Mouse (Mus musculus): Measurements from ENCODE around the gene Plcb2. TPM values are rescaled to one million over a fixed set of nuclear protein-coding genes. Genes with fewer than 3 reads are reported as not detected.

Gene Plcb2
- total and polyA plus RNA-seq, 3 experiments: 6.4 to 21.2 TPM; not detected in 1

- no peak for TF ChIP-seq UBTF (IDR thresholded peaks at IDR 0.05; ENCODE audit: borderline replicate concordance, insufficient read depth, low read depth, low read length)
- TF ChIP-seq KAT2A (conservative IDR thresholded peaks at IDR 0.05; ENCODE audit: low read depth, low read length): no peak
- TF ChIP-seq MYB (IDR thresholded peaks at IDR 0.05; ENCODE audit: low read depth, low read length): peak; percentile 89
- TF ChIP-seq GABPA (IDR thresholded peaks at IDR 0.05; ENCODE audit: low read depth, low read length): peak; percentile 98
- TF ChIP-seq EP300 (IDR thresholded peaks at IDR 0.05; ENCODE audit: low read depth in 1 of 2, low read length in 2 of 2): peak; percentile 88 to 89
Observed at GRCm38 (mm10) chr2:118659077-118659476, 69.2 kb downstream of the Plcb2 start (continued).

- no peak for TF ChIP-seq TAL1 (IDR thresholded peaks at IDR 0.05; ENCODE audit: low read length)
- TF ChIP-seq POLR2AphosphoS5 (IDR thresholded peaks at IDR 0.05; ENCODE audit: borderline replicate concordance, low read depth, low read length): no peak
- no peak for TF ChIP-seq UBTF (IDR thresholded peaks at IDR 0.05; ENCODE audit: borderline replicate concordance, insufficient read depth, low read depth, low read length)
- TF ChIP-seq NRF1 (IDR thresholded peaks at IDR 0.05; ENCODE audit: insufficient read depth, low read depth, low read length, poor library complexity, severe bottlenecking): no peak
- TF ChIP-seq MYC (IDR thresholded peaks at IDR 0.05; ENCODE audit: low read depth, low read length): peak; percentile 89
- TF ChIP-seq POLR2A (IDR thresholded peaks at IDR 0.05; ENCODE audit: control insufficient read depth in 1 of 2, insufficient read depth in 1 of 2, low read depth in 1 of 2, low read length in 2 of 2, poor library complexity in 1 of 2): peak in 1 of 2 experiments; percentile 81; a peak in 3 of 4 replicates
- peak; percentile 70 for TF ChIP-seq TBP (IDR thresholded peaks at IDR 0.05; ENCODE audit: low read depth, low read length)
- TF ChIP-seq GATA1 (IDR thresholded peaks at IDR 0.05; ENCODE audit: low read depth, low read length): no peak
- TF ChIP-seq ETS1 (IDR thresholded peaks at IDR 0.05; ENCODE audit: low read depth, low read length): 0 out of 2 replicates have a peak, but pooled peaks have one; percentile 52
- TF ChIP-seq USF2 (IDR thresholded peaks at IDR 0.05; ENCODE audit: borderline replicate concordance in 1 of 2, insufficient read depth in 1 of 2, low read depth in 1 of 2, low read length in 2 of 2): no peak
- TF ChIP-seq TCF12 (IDR thresholded peaks at IDR 0.05; ENCODE audit: low read depth, low read length): peak; percentile 43
- TF ChIP-seq ELF1 (IDR thresholded peaks at IDR 0.05; ENCODE audit: low read depth, low read length): no peak
- no peak for TF ChIP-seq GABPA (IDR thresholded peaks at IDR 0.05; ENCODE audit: low read depth, low read length)
- TF ChIP-seq NELFE (IDR thresholded peaks at IDR 0.05; ENCODE audit: low read depth, low read length): peak; percentile 58
- TF ChIP-seq HCFC1 (IDR thresholded peaks at IDR 0.05; ENCODE audit: low read depth, low read length): no peak
- TF ChIP-seq SMC3 (IDR thresholded peaks at IDR 0.05; ENCODE audit: low read depth, low read length): no peak
- TF ChIP-seq EP300 (IDR thresholded peaks at IDR 0.05; ENCODE audit: low read depth in 1 of 2, low read length in 2 of 2): 0 out of 4 replicates have a peak, but pooled peaks of 1 of the 2 experiments have one; percentile 21
- TF ChIP-seq ZNF384 (IDR thresholded peaks at IDR 0.05; ENCODE audit: low read depth, low read length): no peak
- peak; percentile 87 for TF ChIP-seq USF1 (IDR thresholded peaks at IDR 0.05; ENCODE audit: low read depth, low read length)
- peak; percentile 94 for TF ChIP-seq MAX (IDR thresholded peaks at IDR 0.05; ENCODE audit: low read length)
- TF ChIP-seq MXI1 (IDR thresholded peaks at IDR 0.05; ENCODE audit: low read depth, low read length): peak; percentile 76
- peak; percentile 83 for TF ChIP-seq POLR2AphosphoS2 (IDR thresholded peaks at IDR 0.05; ENCODE audit: low read length)
- peaks cover 19 to 42% of the 10 kb centered on the region in 2 experiments for H3K4me1 ChIP-seq (ENCODE audit: control insufficient read depth in 1 of 2, insufficient read depth in 2 of 2, low read length in 2 of 2)
- no peaks in the 10 kb centered on the region for H3K9me3 ChIP-seq (replicated peaks; ENCODE audit: insufficient read depth, low read length)
- DNase-seq (ENCODE audit: low read depth, low spot score): peak; percentile 93
- H3K4me3 ChIP-seq (ENCODE audit: control insufficient read depth in 1 of 2, insufficient read depth in 1 of 2, low read depth in 2 of 2, low read length in 2 of 2): peak overlapping the region; percentile 21 to 42
- H3K27me3 ChIP-seq (ENCODE audit: control insufficient read depth in 1 of 2, insufficient read depth in 2 of 2, low read length in 2 of 2): no peaks in the 10 kb centered on the region
- H3K79me2 ChIP-seq (ENCODE audit: control insufficient read depth, insufficient read depth, low read length, poor library complexity): peaks cover 2% of the 10 kb centered on the region
- peak overlapping the region; percentile 99 for H3K27ac ChIP-seq (ENCODE audit: control insufficient read depth, low read depth, low read length)
- H3K9ac ChIP-seq (ENCODE audit: control insufficient read depth, low read depth, low read length, poor library complexity, severe bottlenecking): peak overlapping the region; percentile 68
- H3K36me3 ChIP-seq (ENCODE audit: control insufficient read depth in 1 of 2, insufficient read depth in 2 of 2, low read length in 2 of 2): peaks cover 0 to 31% of the 10 kb centered on the region in 2 experiments; a peak in 2 of 4 replicates
Observed at GRCm38 (mm10) chr2:118658457-118658856, 69.8 kb downstream of the Plcb2 start.

Other genes starting within 250 kb of the Plcb2 start
- gene Srp14, start 248.7 kb downstream of the Plcb2 start, total RNA-seq (2012; rRNA removed): 231 and 235 TPM in 2 replicates
- 100 to 1,000 TPM in 1 of 2 experiments, not detected in 1; 272 TPM for gene Srp14, start 248.7 kb downstream of the Plcb2 start, polyA plus RNA-seq (2012; ENCODE audit: insufficient read depth in 1 of 2, insufficient read length in 2 of 2, low read depth in 1 of 2, low replicate concordance in 2 of 2, missing spikeins in 1 of 2)
- 0.39 TPM in 2 replicates for gene Bmf, start 178.8 kb downstream of the Plcb2 start, total RNA-seq (2012; rRNA removed)
- gene Bmf, start 178.8 kb downstream of the Plcb2 start, polyA plus RNA-seq (2012; ENCODE audit: insufficient read depth in 1 of 2, insufficient read length in 2 of 2, low read depth in 1 of 2, low replicate concordance in 2 of 2, missing spikeins in 1 of 2): under 1 TPM in 1 of 2 experiments, not detected in 1; 0.50 TPM
- gene Bub1b, start 130.2 kb downstream of the Plcb2 start, total RNA-seq (2012; rRNA removed): 87.5 and 118 TPM in 2 replicates
- 100 to 1,000 TPM in 1 of 2 experiments, not detected in 1; 120 TPM for gene Bub1b, start 130.2 kb downstream of the Plcb2 start, polyA plus RNA-seq (2012; ENCODE audit: insufficient read depth in 1 of 2, insufficient read length in 2 of 2, low read depth in 1 of 2, low replicate concordance in 2 of 2, missing spikeins in 1 of 2)
- gene Pak6, start 65.1 kb downstream of the Plcb2 start, total RNA-seq (2012; rRNA removed): 14.2 and 25.4 TPM in 2 replicates
- gene Pak6, start 65.1 kb downstream of the Plcb2 start, polyA plus RNA-seq (2012; ENCODE audit: insufficient read depth in 1 of 2, insufficient read length in 2 of 2, low read depth in 1 of 2, low replicate concordance in 2 of 2, missing spikeins in 1 of 2): 10 to 100 TPM in 1 of 2 experiments, not detected in 1; 25.9 TPM
- 0.08 and 0.10 TPM in 2 replicates for gene Ankrd63, start 24.5 kb downstream of the Plcb2 start, total RNA-seq (2012; rRNA removed)
- gene Ankrd63, start 24.5 kb downstream of the Plcb2 start, polyA plus RNA-seq (2012; ENCODE audit: insufficient read depth in 1 of 2, insufficient read length in 2 of 2, low read depth in 1 of 2, low replicate concordance in 2 of 2, missing spikeins in 1 of 2): under 1 TPM in 1 of 2 experiments, not detected in 1; 0.53 TPM
- gene Inafm2, start 17.3 kb upstream of the Plcb2 start, total RNA-seq (2012; rRNA removed): 6.7 and 8.6 TPM in 2 replicates
- 10 to 100 TPM in 1 of 2 experiments, not detected in 1; 14.5 TPM for gene Inafm2, start 17.3 kb upstream of the Plcb2 start, polyA plus RNA-seq (2012; ENCODE audit: insufficient read depth in 1 of 2, insufficient read length in 2 of 2, low read depth in 1 of 2, low replicate concordance in 2 of 2, missing spikeins in 1 of 2)
- 1.3 and 1.7 TPM in 2 replicates for gene Ccdc9b, start 34.2 kb upstream of the Plcb2 start, total RNA-seq (2012; rRNA removed)
- gene Ccdc9b, start 34.2 kb upstream of the Plcb2 start, polyA plus RNA-seq (2012; ENCODE audit: insufficient read depth in 1 of 2, insufficient read length in 2 of 2, low read depth in 1 of 2, low replicate concordance in 2 of 2, missing spikeins in 1 of 2): 1 to 10 TPM in 1 of 2 experiments, not detected in 1; 2.4 TPM
- not detected in 2 replicates for gene Phgr1, start 44.3 kb upstream of the Plcb2 start, total RNA-seq (2012; rRNA removed)
- gene Phgr1, start 44.3 kb upstream of the Plcb2 start, polyA plus RNA-seq (2012; ENCODE audit: insufficient read depth in 1 of 2, insufficient read length in 2 of 2, low read depth in 1 of 2, low replicate concordance in 2 of 2, missing spikeins in 1 of 2): not detected
- 0.15 and 0.29 TPM in 2 replicates for gene Disp2, start 51.3 kb upstream of the Plcb2 start, total RNA-seq (2012; rRNA removed)
- gene Disp2, start 51.3 kb upstream of the Plcb2 start, polyA plus RNA-seq (2012; ENCODE audit: insufficient read depth in 1 of 2, insufficient read length in 2 of 2, low read depth in 1 of 2, low replicate concordance in 2 of 2, missing spikeins in 1 of 2): under 1 TPM in 1 of 2 experiments, not detected in 1; 0.43 TPM
- 80.6 and 83.6 TPM in 2 replicates for gene Knstrn, start 85.6 kb upstream of the Plcb2 start, total RNA-seq (2012; rRNA removed)
- 100 to 1,000 TPM; 132 to 138 TPM for gene Knstrn, start 85.6 kb upstream of the Plcb2 start, polyA plus RNA-seq (2012; ENCODE audit: insufficient read depth in 1 of 2, insufficient read length in 2 of 2, low read depth in 1 of 2, low replicate concordance in 2 of 2, missing spikeins in 1 of 2)
- gene Ivd, start 133.5 kb upstream of the Plcb2 start, total RNA-seq (2012; rRNA removed): 17.1 and 21.2 TPM in 2 replicates
- 10 to 100 TPM in 1 of 2 experiments, not detected in 1; 33.4 TPM for gene Ivd, start 133.5 kb upstream of the Plcb2 start, polyA plus RNA-seq (2012; ENCODE audit: insufficient read depth in 1 of 2, insufficient read length in 2 of 2, low read depth in 1 of 2, low replicate concordance in 2 of 2, missing spikeins in 1 of 2)
- gene Bahd1, start 171.9 kb upstream of the Plcb2 start, total RNA-seq (2012; rRNA removed): 8.0 and 9.5 TPM in 2 replicates
- 10 to 100 TPM in 1 of 2 experiments, not detected in 1; 24.7 TPM for gene Bahd1, start 171.9 kb upstream of the Plcb2 start, polyA plus RNA-seq (2012; ENCODE audit: insufficient read depth in 1 of 2, insufficient read length in 2 of 2, low read depth in 1 of 2, low replicate concordance in 2 of 2, missing spikeins in 1 of 2)
- 2.1 and 2.2 TPM in 2 replicates for gene Chst14, start 198.1 kb upstream of the Plcb2 start, total RNA-seq (2012; rRNA removed)
- 1 to 10 TPM in 1 of 2 experiments, not detected in 1; 5.0 TPM for gene Chst14, start 198.1 kb upstream of the Plcb2 start, polyA plus RNA-seq (2012; ENCODE audit: insufficient read depth in 1 of 2, insufficient read length in 2 of 2, low read depth in 1 of 2, low replicate concordance in 2 of 2, missing spikeins in 1 of 2)

Measured in MEL (cell line).